Mouse (Mus musculus) kidney, postnatal 10 days (tissue): Measurements from ENCODE around the gene Bhmt.
"Not testable (repeated sequence)": the region's sequence is repeated elsewhere in the genome, so short reads cannot be mapped to it uniquely, and the experiment has no call there.

Experiments used
- DNase-seq: peaks from one replicate; pipeline ENCODE4 v3.0.0; 2021; ENCODE audit warnings: mixed read lengths

Gene Bhmt

GRCm38 (mm10) chr13:93607701-93608100, 30.1 kb downstream of the Bhmt start:
- no peak for DNase-seq

- DNase-seq: peak; percentile 73
Observed at GRCm38 (mm10) chr13:93606868-93607578, 30.7 kb downstream of the Bhmt start.

GRCm38 (mm10) chr13:93604698-93605097, 33.1 kb downstream of the Bhmt start:
- no peak for DNase-seq

DNA sequence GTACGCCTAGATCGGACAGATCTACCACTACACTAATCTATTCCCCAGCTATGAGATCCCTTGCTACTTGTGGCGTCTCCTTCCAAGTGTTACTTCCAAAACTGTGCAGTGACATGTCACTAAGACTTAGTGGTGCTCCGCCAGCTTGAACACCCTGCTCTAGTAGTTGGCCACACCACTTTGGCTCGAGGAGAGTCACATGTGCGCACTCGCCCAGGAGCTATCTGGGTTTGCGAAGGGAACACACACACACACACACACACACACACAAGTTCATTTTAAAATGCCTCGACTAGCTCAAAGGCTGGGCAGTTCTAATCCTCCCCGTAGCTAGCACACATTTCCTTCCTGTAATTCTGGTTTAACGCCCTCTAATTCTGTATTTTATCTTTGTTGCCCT, 36.2 kb downstream of the Bhmt start:
- no peak for DNase-seq

GRCm38 (mm10) chr13:93593040-93593699, 44.6 kb downstream of the Bhmt start:
- DNase-seq: no peak

DNA sequence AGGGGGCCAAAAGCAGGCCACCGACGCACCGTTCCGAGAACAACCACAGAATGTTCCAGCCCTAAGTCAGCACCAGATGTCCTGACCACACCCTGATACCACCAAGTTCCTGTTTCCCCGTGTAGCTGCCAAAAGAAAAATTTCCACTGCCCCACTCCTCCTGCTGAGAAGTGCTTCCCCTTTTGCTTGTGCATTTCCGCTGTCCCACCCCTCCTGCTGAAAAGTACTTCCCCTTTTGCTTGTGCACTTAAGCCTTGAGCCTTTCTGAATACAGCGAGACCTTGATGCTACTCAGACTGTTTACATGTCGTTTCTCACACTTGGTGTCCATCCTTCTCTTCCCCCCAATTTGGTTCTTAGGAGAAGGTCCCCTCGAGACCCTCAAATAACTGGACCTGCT, 55.2 kb downstream of the Bhmt start:
- not testable (repeated sequence) for DNase-seq

DNA sequence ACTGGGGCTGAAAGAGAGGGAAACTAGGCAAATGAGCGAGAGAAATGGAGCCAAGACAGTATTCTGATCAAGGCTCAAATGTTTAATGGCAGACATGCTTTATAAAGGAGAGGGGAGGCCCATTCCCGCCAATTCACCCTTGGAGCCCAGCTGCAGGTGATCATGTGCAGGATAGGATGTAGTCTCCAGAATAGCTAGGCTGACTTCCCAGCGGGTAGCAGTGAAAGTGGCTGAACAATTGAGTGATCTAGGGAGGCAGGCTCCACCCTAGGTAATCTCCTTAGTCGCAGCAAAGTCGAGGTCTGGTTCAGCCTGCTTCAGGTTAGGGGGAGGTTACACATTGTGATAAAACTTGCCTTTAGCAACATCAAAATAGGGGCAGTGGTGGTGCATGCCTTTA, 57.3 kb downstream of the Bhmt start:
- no peak for DNase-seq

DNA sequence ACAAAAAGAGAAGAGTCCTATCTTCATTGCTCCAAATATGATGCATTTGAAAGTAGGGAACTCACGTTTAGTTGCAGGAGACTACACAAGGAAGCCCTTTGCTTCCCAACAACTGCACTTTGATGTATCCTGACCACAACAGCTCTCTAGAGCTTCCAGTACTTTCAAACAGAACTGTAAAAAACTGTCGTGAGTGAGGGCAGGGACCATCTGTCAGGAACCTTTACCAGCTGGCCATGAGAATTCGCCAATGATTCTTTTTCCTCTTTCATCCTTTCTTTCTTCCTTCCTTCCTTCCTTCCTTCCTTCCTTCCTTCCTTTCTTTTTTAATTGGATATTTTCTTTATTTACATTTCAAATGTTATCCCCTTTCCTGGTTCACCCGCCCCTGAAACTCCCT, 68.1 kb downstream of the Bhmt start:
- DNase-seq: no peak
